Mouse (Mus musculus) megakaryocyte, embryonic 14.5 days (primary cell): Measurements from ENCODE around the gene Celf2.

Source experiments
- FLI1 ChIP-seq: IDR thresholded peaks from 2 replicates; pipeline ENCODE4 v1.6.1; 2012; ENCODE audit warnings: low read length, inconsistent platforms, mixed read lengths
- GATA1 ChIP-seq: IDR thresholded peaks from 3 replicates; pipeline ENCODE4 v1.6.1; 2012; ENCODE audit warnings: mixed read lengths, low read length, inconsistent platforms, borderline replicate concordance

DNA sequence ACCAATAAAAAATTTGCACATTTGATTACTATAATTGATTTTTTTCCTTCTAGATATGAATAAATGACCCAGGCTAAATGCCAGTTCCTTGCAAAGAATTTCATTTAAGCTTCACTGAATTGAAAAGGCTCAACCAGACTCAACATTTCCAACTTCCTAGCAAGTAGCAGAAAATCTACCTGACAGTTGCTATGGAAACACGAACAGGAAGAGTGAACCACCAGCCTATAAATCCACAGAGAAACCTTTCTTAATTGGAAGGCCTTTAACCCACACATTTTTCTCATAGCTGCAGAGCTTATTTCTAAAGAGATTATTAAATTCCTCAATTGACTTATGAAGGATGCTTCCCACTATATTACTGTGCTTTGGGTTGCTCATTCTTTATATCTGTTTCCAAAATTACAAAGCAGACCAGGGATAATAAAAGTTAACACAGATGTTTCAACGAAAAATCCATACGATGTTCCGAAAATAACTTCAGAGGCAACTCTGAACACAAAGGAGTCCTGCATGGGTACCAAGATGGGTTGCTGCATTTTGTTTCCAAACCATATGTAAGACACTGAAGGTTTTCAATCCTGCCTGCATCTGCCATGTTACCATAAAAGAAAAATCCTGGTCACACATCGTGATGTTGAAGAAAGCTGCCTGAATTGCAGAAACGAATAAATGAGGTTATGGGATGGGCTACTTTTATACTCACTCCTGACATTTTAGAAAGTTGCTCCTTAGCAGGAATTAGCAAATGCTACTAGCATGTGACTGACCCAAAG is 22.0 kb upstream of the Celf2 start:
- no peak for TF ChIP-seq FLI1
- no peak for TF ChIP-seq GATA1
